10 mouse cellular contexts compared by ENCODE assay signal in genomic region chr6:37329901-37330864, GRCm38 (mm10). TPM values are rescaled to one million over a fixed set of nuclear protein-coding genes. Genes with fewer than 3 reads are reported as not detected.
DNase-seq lines count a peak whose midpoint lies in the region; ATAC-seq lines count a peak whose summit lies in the region.
"Had no signal": no experiment of that assay in that cellular context is flagged by ENCODE, and none has a peak within 500 bp of the region (broad histone marks: within the 10 kb centered on the region; RNA-seq: fewer than 3 reads in every experiment).

No protein-coding gene starts in this region.

- no peak overlapping the region for H3K4me2 ChIP-seq in kidney, embryonic 15.5 days
- H3K4me2 ChIP-seq in heart, embryonic 13.5 days, result no peak overlapping the region

- WGBS in kidney, embryonic 15.5 days, result 49% methylated on average over 5 of the region's 5 CpGs
- 33% methylated on average over 5 of the region's 5 CpGs for WGBS in heart, embryonic 13.5 days

- no peak for DNase-seq in kidney, adult 8-10 months
- peak; percentile 41 to 46 for DNase-seq in adrenal gland, postnatal 36 days
- DNase-seq in mesoderm, embryonic 11.5 days (ENCODE audit: low read depth, low spot score), result peak; percentile 19
- no peak for DNase-seq in thymus, adult 18-20 months
- no peak for DNase-seq in thymus, postnatal 10 days (ENCODE audit: low spot score in 2 of 2)
- DNase-seq: cerebellum, adult 9-10 months had no signal

- H3K4me3 ChIP-seq in kidney, embryonic 15.5 days (replicated peaks), result no peak overlapping the region
- no peak overlapping the region for H3K4me3 ChIP-seq in heart, embryonic 13.5 days

- no peaks in the 10 kb centered on the region for H3K27me3 ChIP-seq in kidney, embryonic 15.5 days
- no peaks in the 10 kb centered on the region for H3K27me3 ChIP-seq in heart, embryonic 13.5 days (replicated peaks)

- no peak overlapping the region for H3K9ac ChIP-seq in kidney, embryonic 15.5 days
- peak overlapping the region; percentile 47; the same call in 1 of the 2 replicates for H3K9ac ChIP-seq in heart, embryonic 13.5 days

- H3K27ac ChIP-seq in kidney, embryonic 15.5 days, result peak overlapping the region; percentile 28; the same call in 1 of the 2 replicates
- H3K27ac ChIP-seq in heart, embryonic 13.5 days (replicated peaks), result peak overlapping the region; percentile 88

- H3K9me3 ChIP-seq in kidney, embryonic 15.5 days (replicated peaks), result no peaks in the 10 kb centered on the region
- H3K9me3 ChIP-seq in heart, embryonic 13.5 days, result no peaks in the 10 kb centered on the region

- H3K36me3 ChIP-seq in kidney, embryonic 15.5 days, result peaks cover 55% of the 10 kb centered on the region
- H3K36me3 ChIP-seq in heart, embryonic 13.5 days, result peaks cover 61% of the 10 kb centered on the region
- H3K36me3 ChIP-seq: G1E had no signal

- ATAC-seq in kidney, embryonic 15.5 days (replicated peaks; ENCODE audit: low FRiP score), result no peak
- ATAC-seq in heart, embryonic 13.5 days (ENCODE audit: extremely low read depth, insufficient number of reproducible peaks, low FRiP score, low TSS enrichment), result peak; percentile 47; the same call in 1 of the 2 replicates
- ATAC-seq in megakaryocyte, adult 5-6 weeks (ENCODE audit: poor library complexity, severe bottlenecking), result no peak

- H3K4me1 ChIP-seq in kidney, embryonic 15.5 days, result peaks cover 38% of the 10 kb centered on the region
- peaks cover 64% of the 10 kb centered on the region for H3K4me1 ChIP-seq in heart, embryonic 13.5 days

RNA-seq across cellular contexts. Expression of gene Dgki, which starts 30.2 kb away (rescaled TPM):
- 0.39 and 0.55 TPM in 2 replicates for polyA plus RNA-seq in kidney, embryonic 15.5 days (2015; fragmentation: Nextera tagmentation; extraction: Ambion mirVana)
- total RNA-seq in adrenal gland, postnatal 36 days (2021), result 1 to 10 TPM; 1.4 to 2.6 TPM
- polyA plus RNA-seq in heart, embryonic 13.5 days (2015; fragmentation: Nextera tagmentation; extraction: Ambion mirVana), result 0.51 and 0.63 TPM in 2 replicates
- total RNA-seq in megakaryocyte, adult 5-6 weeks (2015), result 0.11 TPM in 1 of 2 replicates, not detected in the other
- total RNA-seq in megakaryocyte, adult 5-6 weeks (2017), result not detected in 2 replicates
- polyA plus RNA-seq: G1E had no signal

Comparison
In these comparisons a context has a peak if more than half of its experiments do, and no peak if none do; other contexts are left out.
1. DNase-seq: peak in adrenal gland, postnatal 36 days (2 of 2) and mesoderm, embryonic 11.5 days (single experiment); none in kidney, adult 8-10 months (0 of 2), thymus, adult 18-20 months (0 of 2) and thymus, postnatal 10 days (0 of 2).